Mouse (Mus musculus) stomach, postnatal 0 days (tissue): ENCODE data around the gene Nrxn3. TPM values are rescaled to one million over a fixed set of nuclear protein-coding genes. Genes with fewer than 3 reads are reported as not detected.

Experiments
- ATAC-seq: fragments of 200-750 bp; cut with Nextera tagmentation; 2 replicates; pipeline ENCODE4 v1.8.0; 2017; ENCODE audit not compliant: low FRiP score, low TSS enrichment
- DNase-seq: peaks from one replicate; pipeline ENCODE4 v3.0.0-alpha.2; 2016; ENCODE audit warnings: low spot score
- H3K27ac ChIP-seq: fragments of 300-500 bp; sonication (generic); replicated peaks from 2 replicates; pipeline ENCODE4 v1.5.1; 2014; ENCODE audit warnings: mild to moderate bottlenecking, control low read depth
- H3K27me3 ChIP-seq: fragments of 300-500 bp; sonication (generic); 2 replicates; pipeline ENCODE4 v1.6.1; 2014; ENCODE audit warnings: low read length; ENCODE audit not compliant: control insufficient read depth, insufficient read depth
- H3K36me3 ChIP-seq: fragments of 300-500 bp; sonication (generic); 2 replicates; pipeline ENCODE4 v1.6.1; 2014; ENCODE audit warnings: low read length, mixed read lengths; ENCODE audit not compliant: control insufficient read depth, insufficient read depth
- H3K4me1 ChIP-seq: fragments of 300-500 bp; sonication (generic); replicated peaks from 2 replicates; pipeline ENCODE4 v1.6.1; 2014; ENCODE audit warnings: antibody characterized with exemption; ENCODE audit not compliant: control insufficient read depth, insufficient read depth
- H3K4me2 ChIP-seq: fragments of 300-500 bp; sonication (generic); replicated peaks from 2 replicates; pipeline ENCODE4 v1.6.1; 2014; ENCODE audit warnings: low read depth, mild to moderate bottlenecking, control low read depth, moderate library complexity
- H3K4me3 ChIP-seq: fragments of 300-500 bp; sonication (generic); 2 replicates; pipeline ENCODE4 v1.5.1; 2014; ENCODE audit warnings: low read depth, low read length, control low read depth
- H3K9ac ChIP-seq: fragments of 300-500 bp; sonication (generic); 2 replicates; pipeline ENCODE4 v1.6.1; 2014; ENCODE audit warnings: mild to moderate bottlenecking, low read length, control low read depth, mixed read lengths
- H3K9me3 ChIP-seq: fragments of 300-500 bp; sonication (generic); 2 replicates; pipeline ENCODE4 v1.6.1; 2016; ENCODE audit warnings: low read length; ENCODE audit not compliant: control insufficient read depth
- CTCF ChIP-seq: IDR thresholded peaks from 2 replicates; pipeline ENCODE4 v1.5.1; 2016; ENCODE audit warnings: antibody characterized with exemption, low read depth, mild to moderate bottlenecking, moderate library complexity
- EP300 ChIP-seq: optimal IDR thresholded peaks from 2 replicates; pipeline ENCODE3; 2016; ENCODE audit warnings: antibody characterized with exemption
- WGBS: fragments of 180-500 bp; shearing (Covaris S2); extraction: QIAGEN DNeasy Blood & Tissue Kit; methylation state at CpG from one replicate; pipeline ENCODE4 v1.1.7; 2014; 5-methylcytosine and 5-hydroxymethylcytosine counted together
- polyA plus RNA-seq: library from polyadenylated mRNA; unstranded; fragments of >200 nt; fragmentation: Nextera tagmentation; extraction: Ambion mirVana; gene quantifications from 2 replicates; pipeline ENCODE4 v1.2.1, GENCODE M21; 2015

The Nrxn3 gene
- polyA plus RNA-seq, 1 experiment from 2014 or later = 1.0 TPM

GRCm38 (mm10) chr12:90229062-90229461 is 1506.4 kb downstream of the Nrxn3 start:
- H3K4me1 ChIP-seq = no peaks in the 10 kb centered on the region
- WGBS = 47% methylated on average over 2 of the region's 2 CpGs
- H3K9me3 ChIP-seq = no peaks in the 10 kb centered on the region
- H3K4me2 ChIP-seq = no peak overlapping the region
- no peak for TF ChIP-seq CTCF
- TF ChIP-seq EP300 = no peak
- H3K27ac ChIP-seq = no peak overlapping the region
- ATAC-seq (no peak), DNase-seq (no peak)
- no peaks in the 10 kb centered on the region for H3K36me3 ChIP-seq
- H3K4me3 ChIP-seq = no peak overlapping the region
- no peak overlapping the region for H3K9ac ChIP-seq
- no peaks in the 10 kb centered on the region for H3K27me3 ChIP-seq

- DNase-seq (no peak), ATAC-seq (no peak)
- TF ChIP-seq CTCF (no peak), EP300 (no peak)
- H3K4me2 ChIP-seq = no peak overlapping the region
- no peaks in the 10 kb centered on the region for H3K4me1 ChIP-seq
- no peak overlapping the region for H3K27ac ChIP-seq
- H3K9me3 ChIP-seq = no peaks in the 10 kb centered on the region
- H3K27me3 ChIP-seq = no peaks in the 10 kb centered on the region
- WGBS = 64% methylated on average over 5 of the region's 5 CpGs
- no peaks in the 10 kb centered on the region for H3K36me3 ChIP-seq
- no peak overlapping the region for H3K4me3 ChIP-seq
- H3K9ac ChIP-seq = no peak overlapping the region
Measured at GRCm38 (mm10) chr12:90236093-90236492, 1513.4 kb downstream of the Nrxn3 start.

- DNase-seq (no peak), ATAC-seq (no peak)
- TF ChIP-seq CTCF = no peak
- TF ChIP-seq EP300 = no peak
- H3K4me3 ChIP-seq = no peak overlapping the region
- WGBS = 50% methylated on average over 4 of the region's 4 CpGs
- no peak overlapping the region for H3K27ac ChIP-seq
- no peaks in the 10 kb centered on the region for H3K36me3 ChIP-seq
- no peaks in the 10 kb centered on the region for H3K4me1 ChIP-seq
- no peaks in the 10 kb centered on the region for H3K9me3 ChIP-seq
- H3K27me3 ChIP-seq = no peaks in the 10 kb centered on the region
- no peak overlapping the region for H3K4me2 ChIP-seq
- no peak overlapping the region for H3K9ac ChIP-seq
Measured at GRCm38 (mm10) chr12:90260301-90260700, 1537.6 kb downstream of the Nrxn3 start.

- H3K4me3 ChIP-seq = no peak overlapping the region
- WGBS = 94% methylated on average over 2 of the region's 2 CpGs
- H3K27me3 ChIP-seq = no peaks in the 10 kb centered on the region
- H3K4me1 ChIP-seq = no peaks in the 10 kb centered on the region
- H3K4me2 ChIP-seq = no peak overlapping the region
- H3K9me3 ChIP-seq = no peaks in the 10 kb centered on the region
- H3K27ac ChIP-seq = no peak overlapping the region
- TF ChIP-seq EP300 (no peak), CTCF (no peak)
- ATAC-seq (no peak), DNase-seq (no peak)
- no peak overlapping the region for H3K9ac ChIP-seq
- H3K36me3 ChIP-seq = no peaks in the 10 kb centered on the region
Measured at GRCm38 (mm10) chr12:90268111-90268510, 1545.4 kb downstream of the Nrxn3 start.

GRCm38 (mm10) chr12:90270763-90271379 is 1548.2 kb downstream of the Nrxn3 start:
- H3K9me3 ChIP-seq = no peaks in the 10 kb centered on the region
- no peaks in the 10 kb centered on the region for H3K36me3 ChIP-seq
- no peaks in the 10 kb centered on the region for H3K4me1 ChIP-seq
- no peak overlapping the region for H3K4me2 ChIP-seq
- H3K27me3 ChIP-seq = no peaks in the 10 kb centered on the region
- no peak overlapping the region for H3K4me3 ChIP-seq
- ATAC-seq = no peak
- DNase-seq = no peak
- no peak overlapping the region for H3K27ac ChIP-seq
- TF ChIP-seq CTCF = no peak
- TF ChIP-seq EP300 = no peak
- H3K9ac ChIP-seq = no peak overlapping the region

- no peak overlapping the region for H3K4me3 ChIP-seq
- no peak overlapping the region for H3K9ac ChIP-seq
- H3K4me2 ChIP-seq = no peak overlapping the region
- H3K27ac ChIP-seq = no peak overlapping the region
- no peaks in the 10 kb centered on the region for H3K36me3 ChIP-seq
- no peak for ATAC-seq
- TF ChIP-seq CTCF (no peak), EP300 (no peak)
- WGBS = 73% methylated on average over 7 of the region's 7 CpGs
- H3K9me3 ChIP-seq = no peaks in the 10 kb centered on the region
- no peaks in the 10 kb centered on the region for H3K4me1 ChIP-seq
- H3K27me3 ChIP-seq = no peaks in the 10 kb centered on the region
- no peak for DNase-seq
Measured at GRCm38 (mm10) chr12:90274621-90275236, 1552.1 kb downstream of the Nrxn3 start.
